Mouse (Mus musculus): ENCODE measurements around the gene Sox3. TPM values are rescaled to one million over a fixed set of nuclear protein-coding genes. Genes with fewer than 3 reads are reported as not detected.

Gene Sox3
- not detected for total RNA-seq (2023)

GRCm38 (mm10) chrX:60892801-60893681, at the start of gene Sox3:
Sox3 (minus strand) TSS chrX:60893430.

All from monocyte, adult 59 days (primary cell).